Mouse (Mus musculus): ENCODE results near the gene Spint4.

Gene Spint4

GRCm38 (mm10) chr2:164731719-164732118 is 33.4 kb downstream of the Spint4 start:
- no peak for DNase-seq (ENCODE audit: low spot score in 2 of 2)

- DNase-seq (ENCODE audit: low spot score in 2 of 2): no peak
These were observed 35.0 kb downstream of the Spint4 start for GRCm38 (mm10) chr2:164733259-164733658.

GRCm38 (mm10) chr2:164734839-164735238 is 36.5 kb downstream of the Spint4 start:
- no peak for DNase-seq (ENCODE audit: low spot score in 2 of 2)

GRCm38 (mm10) chr2:164735446-164735845 is 37.1 kb downstream of the Spint4 start:
- DNase-seq (ENCODE audit: low spot score in 2 of 2): no peak

GRCm38 (mm10) chr2:164737377-164738090 is 39.2 kb downstream of the Spint4 start:
- no peak for DNase-seq (ENCODE audit: low spot score in 2 of 2)

- no peak for DNase-seq (ENCODE audit: low spot score in 2 of 2)
These were observed 41.6 kb downstream of the Spint4 start for GRCm38 (mm10) chr2:164739876-164740275.

- DNase-seq (ENCODE audit: low spot score in 2 of 2): no peak
These were observed 46.7 kb downstream of the Spint4 start for GRCm38 (mm10) chr2:164744987-164745386.

- DNase-seq (ENCODE audit: low spot score in 2 of 2): peak; percentile 91 to 98
These were observed 47.7 kb downstream of the Spint4 start, which contains the start of the genes Wfdc3 and Dnttip1 for GRCm38 (mm10) chr2:164745843-164746479. Wfdc3 (minus strand) TSS chr2:164745931. Dnttip1 (plus strand) TSS chr2:164745983.

- DNase-seq (ENCODE audit: low spot score in 2 of 2): no peak
These were observed 48.4 kb downstream of the Spint4 start for GRCm38 (mm10) chr2:164746693-164747092.

GRCm38 (mm10) chr2:164748191-164748590 is 49.9 kb downstream of the Spint4 start:
- no peak for DNase-seq (ENCODE audit: low spot score in 2 of 2)

- DNase-seq (ENCODE audit: low spot score in 2 of 2): no peak
These were observed 50.7 kb downstream of the Spint4 start for GRCm38 (mm10) chr2:164748991-164749390.

Measured in thymus, postnatal 10 days (tissue).